Mouse (Mus musculus) erythroblast, embryonic 14.5 days (primary cell): ENCODE measurements around the gene Adcy4. TPM values are rescaled to one million over a fixed set of nuclear protein-coding genes. Genes with fewer than 3 reads are reported as not detected.

Experiments
- H3K27me3 ChIP-seq: 2 replicates; pipeline ENCODE4 v1.6.1; 2012; ENCODE audit warnings: inconsistent platforms; ENCODE audit not compliant: control insufficient read depth
- H3K36me3 ChIP-seq: 2 replicates; pipeline ENCODE4 v1.6.1; 2012; ENCODE audit warnings: mild to moderate bottlenecking, inconsistent platforms; ENCODE audit not compliant: control insufficient read depth
- H3K4me1 ChIP-seq: 2 replicates; pipeline ENCODE4 v1.6.1; 2012; ENCODE audit warnings: inconsistent platforms; ENCODE audit not compliant: control insufficient read depth
- H3K4me3 ChIP-seq: replicated peaks from 2 replicates; pipeline ENCODE3; 2012; ENCODE audit warnings: moderate library complexity, mild to moderate bottlenecking, inconsistent platforms
- H3K9me3 ChIP-seq: 2 replicates; pipeline ENCODE4 v1.6.1; 2012; ENCODE audit warnings: low read length, inconsistent platforms, mixed read lengths; ENCODE audit not compliant: control insufficient read depth
- GATA1 ChIP-seq: IDR thresholded peaks from 2 replicates; pipeline ENCODE4 v1.6.1; 2012; ENCODE audit warnings: low read length, inconsistent platforms, mixed read lengths
- TAL1 ChIP-seq: IDR thresholded peaks from 3 replicates; pipeline ENCODE4 v1.6.1; 2012; ENCODE audit warnings: low read length, inconsistent platforms, mixed read lengths
- polyA plus RNA-seq: library from polyadenylated mRNA; stranded (reverse); fragments of >175 nt; gene quantifications from 2 replicates; pipeline ENCODE4 v1.2.3, GENCODE M21; 2012

Adcy4 gene
- polyA plus RNA-seq = 0.02 TPM in 1 of 2 replicates, not detected in the other

DNA sequence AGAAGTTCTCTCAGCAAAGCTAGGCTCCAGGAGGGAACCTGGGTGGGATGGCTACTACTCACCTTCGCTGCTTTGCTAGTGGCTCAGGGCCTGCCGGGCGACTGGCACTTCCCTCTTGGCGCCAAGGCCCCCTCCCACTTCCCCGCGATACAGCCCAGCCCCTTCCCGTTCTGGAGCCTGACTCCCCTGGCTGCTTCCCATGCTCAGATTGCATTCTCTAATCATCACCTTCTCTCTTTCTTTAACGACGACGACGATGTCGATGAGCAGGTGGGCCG, at the start of gene Adcy4:
Adcy4 (minus strand) TSS at position 138 of the 278 bp plus-strand sequence.
- peaks cover 47% of the 10 kb centered on the region for H3K27me3 ChIP-seq
- H3K4me3 ChIP-seq = no peak within 1 kb of the TSS
- no peaks in the 10 kb centered on the region for H3K36me3 ChIP-seq
- peaks cover 22% of the 10 kb centered on the region for H3K4me1 ChIP-seq
- TF ChIP-seq TAL1 = no peak
- no peak for TF ChIP-seq GATA1
- no peaks in the 10 kb centered on the region for H3K9me3 ChIP-seq

DNA sequence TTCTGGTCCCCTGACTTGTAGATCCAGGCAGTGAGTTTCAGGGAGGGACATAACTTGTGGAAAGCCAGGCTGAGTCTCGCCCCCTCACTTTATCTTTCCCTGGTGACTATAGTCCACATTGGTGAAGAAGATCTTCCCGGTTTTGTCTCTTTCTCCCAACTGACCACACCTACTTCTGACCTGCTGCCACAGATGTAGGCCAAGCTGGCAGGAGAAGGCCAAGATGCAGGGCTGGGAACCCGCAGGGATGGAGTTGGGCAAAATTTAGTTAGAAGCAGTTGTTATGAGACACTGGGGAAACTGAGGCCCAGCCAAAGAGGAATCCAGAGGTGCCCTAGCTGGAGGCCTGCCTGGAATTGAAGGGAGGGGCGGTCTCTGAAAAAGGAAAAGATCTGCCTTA, 49.2 kb upstream of the Adcy4 start:
- Histone ChIP-seq H3K36me3 (no peaks in the 10 kb centered on the region), H3K4me1 (no peaks in the 10 kb centered on the region), H3K27me3 (peaks cover 24% of the 10 kb centered on the region), H3K9me3 (no peaks in the 10 kb centered on the region), H3K4me3 (no peak overlapping the region)
- TF ChIP-seq TAL1 (no peak), GATA1 (no peak)

- H3K27me3 ChIP-seq = peaks cover 52% of the 10 kb centered on the region
- H3K9me3 ChIP-seq = no peaks in the 10 kb centered on the region
- no peak overlapping the region for H3K4me3 ChIP-seq
Measured at GRCm38 (mm10) chr14:55830331-55830730, 46.4 kb upstream of the Adcy4 start.

DNA sequence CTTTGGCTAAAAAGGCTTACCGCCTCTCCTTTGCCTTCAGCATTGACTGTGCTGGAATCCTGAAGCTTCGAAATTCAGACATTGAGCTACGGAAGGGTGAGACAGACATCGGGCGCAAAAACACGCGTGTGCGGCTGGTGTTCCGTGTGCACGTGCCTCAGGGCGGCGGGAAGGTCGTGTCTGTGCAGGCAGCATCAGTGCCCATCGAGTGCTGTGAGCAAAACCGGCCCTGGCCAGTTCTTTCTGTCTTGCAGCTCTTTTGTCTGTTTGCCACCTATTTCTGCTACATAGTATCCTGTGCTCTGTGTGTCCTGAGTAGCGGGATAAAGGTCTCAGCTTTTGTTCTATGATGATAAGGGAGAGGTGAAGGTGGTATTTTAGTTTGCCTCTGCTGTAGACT, 46.0 kb upstream of the Adcy4 start:
- peaks cover 56% of the 10 kb centered on the region for H3K27me3 ChIP-seq
- H3K9me3 ChIP-seq = no peaks in the 10 kb centered on the region; the same call in 1 of the 2 replicates
- H3K36me3 ChIP-seq = no peaks in the 10 kb centered on the region
- H3K4me3 ChIP-seq = no peak overlapping the region
- no peaks in the 10 kb centered on the region for H3K4me1 ChIP-seq
- TF ChIP-seq TAL1 (no peak), GATA1 (no peak)

More at GRCm38 (mm10) chr14:55830331-55830730, 46.4 kb upstream of the Adcy4 start:
- Histone ChIP-seq H3K4me1 (no peaks in the 10 kb centered on the region), H3K36me3 (no peaks in the 10 kb centered on the region)
- no peak for TF ChIP-seq TAL1
- TF ChIP-seq GATA1 = no peak

DNA sequence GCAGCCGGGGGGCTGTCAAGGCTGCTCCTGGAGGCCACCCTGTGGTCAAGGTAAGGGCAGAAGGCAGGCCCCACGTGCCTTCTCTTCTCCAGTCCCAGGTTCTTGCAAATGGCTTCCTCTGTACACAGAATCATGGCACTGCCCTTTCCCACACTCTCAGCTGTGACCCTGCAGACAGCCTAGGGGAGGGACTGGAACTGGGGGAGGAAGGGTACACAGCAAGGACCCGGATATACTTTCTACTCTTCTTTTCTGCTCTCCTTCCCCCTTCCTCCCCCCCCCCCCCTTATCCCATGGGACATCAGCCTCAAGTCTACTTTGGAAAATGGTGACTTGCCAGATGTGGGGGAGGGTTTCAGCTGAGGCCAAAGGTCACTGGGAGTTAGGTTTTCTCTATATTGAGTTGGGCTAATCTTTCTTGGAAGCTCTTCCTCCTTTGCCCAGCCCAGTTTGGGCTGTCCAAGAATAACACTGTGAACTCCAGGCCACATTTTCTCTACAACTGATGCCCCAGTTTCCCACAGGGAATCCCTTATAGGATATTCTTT, 44.9 kb upstream of the Adcy4 start:
- H3K9me3 ChIP-seq = no peaks in the 10 kb centered on the region; the same call in 1 of the 2 replicates
- no peak for TF ChIP-seq GATA1
- no peak for TF ChIP-seq TAL1
- peaks cover 67% of the 10 kb centered on the region for H3K27me3 ChIP-seq
- H3K4me1 ChIP-seq = no peaks in the 10 kb centered on the region; the same call in 1 of the 2 replicates
- H3K4me3 ChIP-seq = no peak overlapping the region
- no peaks in the 10 kb centered on the region for H3K36me3 ChIP-seq

GRCm38 (mm10) chr14:55826551-55827340, 42.9 kb upstream of the Adcy4 start:
- no peak overlapping the region for H3K4me3 ChIP-seq
- peaks cover 84% of the 10 kb centered on the region for H3K27me3 ChIP-seq
- peaks cover 11% of the 10 kb centered on the region for H3K4me1 ChIP-seq
- TF ChIP-seq TAL1 (no peak), GATA1 (no peak)
- no peaks in the 10 kb centered on the region for H3K36me3 ChIP-seq
- H3K9me3 ChIP-seq = no peaks in the 10 kb centered on the region; the same call in 1 of the 2 replicates

- H3K36me3 ChIP-seq = no peaks in the 10 kb centered on the region
- peaks cover 11% of the 10 kb centered on the region for H3K4me1 ChIP-seq
- no peaks in the 10 kb centered on the region; the same call in 1 of the 2 replicates for H3K9me3 ChIP-seq
- H3K4me3 ChIP-seq = no peak overlapping the region
- H3K27me3 ChIP-seq = peaks cover 84% of the 10 kb centered on the region
- TF ChIP-seq TAL1 = no peak
- no peak for TF ChIP-seq GATA1
Measured at GRCm38 (mm10) chr14:55826142-55826541, 42.2 kb upstream of the Adcy4 start.

DNA sequence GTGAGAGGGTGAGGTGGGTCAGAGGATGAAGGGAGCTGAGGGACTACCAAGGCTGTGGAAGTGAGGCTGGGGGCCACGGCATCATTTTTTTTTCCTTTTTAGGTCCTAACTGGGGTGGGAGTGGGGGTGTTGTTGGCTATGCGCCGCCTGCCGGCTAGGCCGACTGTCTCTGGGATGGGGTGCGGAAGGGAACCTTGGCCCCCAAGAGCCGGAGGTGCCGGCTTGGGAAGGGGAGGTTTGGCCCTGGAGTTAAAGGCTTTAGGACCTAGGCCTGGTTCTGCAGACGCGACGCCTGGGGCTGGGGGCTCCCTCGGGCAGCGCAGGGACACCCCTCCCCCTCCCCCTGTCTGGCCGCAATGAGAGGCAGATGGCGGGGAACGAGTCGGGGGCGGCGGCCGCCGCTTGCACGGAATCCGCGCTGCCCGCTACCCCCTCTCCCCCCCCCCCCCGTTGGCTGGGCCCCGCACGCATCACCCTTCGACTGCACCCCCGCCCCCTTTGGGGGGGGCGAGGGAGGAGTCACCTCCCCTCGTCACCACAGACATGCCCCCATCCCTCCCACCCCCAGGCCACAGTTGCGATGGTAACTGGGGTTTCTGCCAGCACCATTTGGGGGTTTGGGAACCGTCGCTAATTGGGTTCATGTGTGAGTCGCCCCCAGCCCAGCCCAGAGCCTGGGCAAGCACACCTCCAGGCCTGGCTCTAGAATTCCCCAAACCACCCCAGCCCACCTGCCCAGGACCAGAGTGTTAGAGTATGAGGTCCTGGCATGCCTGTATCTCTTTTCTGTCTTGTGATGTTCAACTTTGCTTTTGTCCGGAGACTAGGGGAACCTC, 41.5 kb upstream of the Adcy4 start:
- no peaks in the 10 kb centered on the region; the same call in 1 of the 2 replicates for H3K9me3 ChIP-seq
- H3K36me3 ChIP-seq = no peaks in the 10 kb centered on the region
- no peak for TF ChIP-seq TAL1
- no peak for TF ChIP-seq GATA1
- peaks cover 11% of the 10 kb centered on the region for H3K4me1 ChIP-seq
- no peak overlapping the region for H3K4me3 ChIP-seq
- peaks cover 84% of the 10 kb centered on the region for H3K27me3 ChIP-seq
